Mouse (Mus musculus) MEL (cell line): ENCODE results near the gene Slc28a2.

ENCODE experiments used
- CTCF ChIP-seq, 3 experiments: IDR thresholded peaks in 2 of 3; conservative IDR thresholded peaks in 1 of 3; 2 replicates each; pipeline ENCODE4 v1.5.1; 2011 to 2012; ENCODE audit warnings: low read length in 3 of 3, low read depth in 2 of 3, mild to moderate bottlenecking in 2 of 3, improper control_type of control experiment in 1 of 3, inconsistent platforms in 1 of 3, mixed read lengths in 1 of 3, moderate library complexity in 1 of 3; ENCODE audit not compliant: control insufficient read depth in 1 of 3, insufficient read depth in 1 of 3, poor library complexity in 1 of 3, severe bottlenecking in 1 of 3
- EP300 ChIP-seq, 2 experiments: IDR thresholded peaks; 2 replicates each; pipeline ENCODE4 v1.6.1; 2011; ENCODE audit warnings: improper control_type of control experiment in 2 of 2, low read length in 2 of 2, low read depth in 1 of 2, mild to moderate bottlenecking in 1 of 2
- MAFK ChIP-seq: IDR thresholded peaks from 2 replicates; pipeline ENCODE4 v1.6.1; 2011; ENCODE audit warnings: low read depth, mild to moderate bottlenecking, low read length, improper control_type of control experiment, borderline replicate concordance
- MAX ChIP-seq: IDR thresholded peaks from 2 replicates; pipeline ENCODE4 v1.6.1; 2011; ENCODE audit warnings: low read length, improper control_type of control experiment
- MYB ChIP-seq: IDR thresholded peaks from 2 replicates; pipeline ENCODE4 v1.6.1; 2011; ENCODE audit warnings: mild to moderate bottlenecking, low read depth, low read length, improper control_type of control experiment
- MYC ChIP-seq: IDR thresholded peaks from 2 replicates; pipeline ENCODE4 v1.6.1; 2011; ENCODE audit warnings: low read depth, mild to moderate bottlenecking, low read length, improper control_type of control experiment, moderate library complexity
- POLR2A ChIP-seq, 2 experiments: IDR thresholded peaks; 2 replicates each; pipeline ENCODE4 v1.6.1; 2011 to 2012; ENCODE audit warnings: low read length in 2 of 2, mild to moderate bottlenecking in 2 of 2, control low read depth in 1 of 2, improper control_type of control experiment in 1 of 2, low read depth in 1 of 2, moderate library complexity in 1 of 2; ENCODE audit not compliant: control insufficient read depth in 1 of 2, insufficient read depth in 1 of 2, poor library complexity in 1 of 2
- TAL1 ChIP-seq: IDR thresholded peaks from 2 replicates; pipeline ENCODE4 v1.6.1; 2012; ENCODE audit warnings: mild to moderate bottlenecking, inconsistent platforms, low read length, moderate library complexity, mixed read lengths
- TBP ChIP-seq: IDR thresholded peaks from 2 replicates; pipeline ENCODE4 v1.8.0; 2011; ENCODE audit warnings: low read depth, low read length, improper control_type of control experiment
- USF1 ChIP-seq: IDR thresholded peaks from 2 replicates; pipeline ENCODE4 v1.6.1; 2014; ENCODE audit warnings: low read depth, mild to moderate bottlenecking, inconsistent platforms, low read length, improper control_type of control experiment, moderate library complexity
- ZC3H11A ChIP-seq: IDR thresholded peaks from 2 replicates; pipeline ENCODE4 v1.6.1; 2012; ENCODE audit warnings: low read depth, mild to moderate bottlenecking, inconsistent platforms, low read length, improper control_type of control experiment
- ZNF384 ChIP-seq: IDR thresholded peaks from 2 replicates; pipeline ENCODE4 v1.6.1; 2012; ENCODE audit warnings: low read depth, mild to moderate bottlenecking, inconsistent platforms, low read length, improper control_type of control experiment

DNA sequence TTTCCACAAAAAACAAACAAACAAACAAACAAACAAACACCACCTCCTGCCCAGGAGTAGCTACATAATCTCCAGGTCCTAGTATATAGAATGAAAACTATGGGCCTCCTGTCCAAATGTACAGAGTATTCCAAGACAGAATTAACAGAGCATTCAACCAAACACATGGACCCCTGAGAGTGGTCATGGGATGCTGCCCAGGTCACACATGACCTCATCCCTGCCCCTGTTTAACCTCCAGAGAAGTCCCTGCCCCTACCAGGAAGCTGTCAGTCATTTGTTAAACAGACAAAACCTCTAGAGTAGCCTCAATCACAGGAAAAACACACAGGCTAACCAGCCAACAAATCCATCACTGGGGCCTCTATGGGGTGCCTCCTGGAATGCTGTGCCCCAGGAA lies 50.3 kb downstream of the Slc28a2 start:
- TF ChIP-seq POLR2A (IDR thresholded peaks at IDR 0.05; ENCODE audit: control insufficient read depth in 1 of 2, insufficient read depth in 1 of 2, low read depth in 1 of 2, low read length in 2 of 2, poor library complexity in 1 of 2) (no peak), MAX (no peak), USF1 (no peak), MAFK (no peak), TBP (no peak), EP300 (IDR thresholded peaks at IDR 0.05; ENCODE audit: low read depth in 1 of 2, low read length in 2 of 2) (no peak), TAL1 (no peak), MYB (no peak), ZC3H11A (no peak), MYC (no peak), CTCF (IDR thresholded peaks at IDR 0.05 in 2 of 3, conservative IDR thresholded peaks at IDR 0.05 in 1 of 3; ENCODE audit: control insufficient read depth in 1 of 3, insufficient read depth in 1 of 3, low read depth in 2 of 3, low read length in 3 of 3, poor library complexity in 1 of 3, severe bottlenecking in 1 of 3) (no peak), ZNF384 (no peak)
